Mouse (Mus musculus) brain, embryonic 14.5 days (tissue): ENCODE data around the gene Prima1. TPM values are rescaled to one million over a fixed set of nuclear protein-coding genes. Genes with fewer than 3 reads are reported as not detected.

ENCODE experiments used
- DNase-seq: peaks from one replicate; pipeline ENCODE4 v3.0.0-alpha.2; 2011; ENCODE audit warnings: low read depth
- CTCF ChIP-seq: fragments of 200-500 bp; IDR thresholded peaks from 2 replicates; pipeline ENCODE4 v1.5.1; 2012; ENCODE audit warnings: inconsistent platforms, mild to moderate bottlenecking, moderate library complexity, borderline replicate concordance; ENCODE audit not compliant: insufficient read depth, insufficient read length; ENCODE audit errors: extremely low read depth
- POLR2A ChIP-seq: fragments of 200-500 bp; IDR thresholded peaks from 2 replicates; pipeline ENCODE4 v1.6.1; 2012; ENCODE audit warnings: mild to moderate bottlenecking, inconsistent platforms, borderline replicate concordance; ENCODE audit not compliant: poor library complexity, insufficient read depth, insufficient read length, severe bottlenecking; ENCODE audit errors: extremely low read depth
- polyA plus RNA-seq: library from polyadenylated mRNA; depleted of rRNA; stranded (reverse); fragments of >200 nt; gene quantifications from 2 replicates; pipeline ENCODE4 v1.2.3, GENCODE M21; 2012; rRNA removed

Gene Prima1
- polyA plus RNA-seq, result 2.3 and 2.6 TPM in 2 replicates

GRCm38 (mm10) chr12:103242083-103242581 is at the start of gene Prima1:
Gene Prima1 (minus strand): TSS chr12:103242150.
- TF ChIP-seq POLR2A (no peak), CTCF (no peak)
- peak; percentile 85 for DNase-seq

- TF ChIP-seq POLR2A (no peak), CTCF (no peak)
Measured at GRCm38 (mm10) chr12:103287276-103287675, 45.3 kb upstream of the Prima1 start.

GRCm38 (mm10) chr12:103283411-103283810 is 41.5 kb upstream of the Prima1 start:
- no peak for TF ChIP-seq CTCF
- no peak for TF ChIP-seq POLR2A
- no peak for DNase-seq

More at GRCm38 (mm10) chr12:103287276-103287675, 45.3 kb upstream of the Prima1 start:
- peak; percentile 34 for DNase-seq

DNA sequence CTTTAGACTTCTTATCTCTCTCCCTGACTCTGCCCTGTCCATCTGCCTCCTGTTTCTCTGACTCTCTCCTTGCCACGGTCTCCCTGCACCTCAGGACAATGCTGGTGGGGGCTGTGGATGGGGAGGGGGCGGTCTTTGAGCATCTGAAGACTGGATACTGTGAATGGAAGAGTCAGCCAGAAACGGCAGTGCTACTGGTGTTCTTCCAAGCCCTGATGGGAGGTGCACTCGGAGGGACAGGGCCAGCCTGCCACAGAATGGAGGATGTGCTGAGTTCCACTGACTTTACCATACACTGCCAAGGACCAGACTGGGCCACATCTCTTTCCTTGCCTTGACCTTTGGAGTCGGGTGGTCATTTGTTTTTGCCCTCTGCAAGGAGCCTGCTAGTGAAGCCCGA is 41.0 kb upstream of the Prima1 start:
- TF ChIP-seq POLR2A, result no peak
- no peak for TF ChIP-seq CTCF
- no peak for DNase-seq

DNA sequence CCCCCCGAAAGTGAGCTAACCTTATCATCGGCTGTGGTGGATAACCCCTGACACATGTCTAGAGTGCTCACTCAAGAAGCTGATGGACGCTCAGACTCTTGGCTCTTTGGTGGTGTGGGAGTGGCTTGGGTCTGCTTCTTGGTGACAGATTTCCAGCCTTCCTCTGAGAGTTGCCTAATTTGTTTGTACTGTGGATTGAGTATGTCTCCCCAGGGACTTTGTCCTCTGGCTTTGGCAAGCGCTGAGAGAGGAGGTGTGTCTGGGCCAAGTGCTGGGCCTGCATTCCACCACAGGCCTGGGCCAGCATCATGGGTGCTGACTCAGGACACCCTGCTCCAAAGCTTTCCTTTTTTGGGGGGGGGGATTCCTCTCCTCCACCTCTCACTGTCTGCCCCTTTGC is 40.0 kb upstream of the Prima1 start:
- TF ChIP-seq POLR2A, result no peak
- no peak for TF ChIP-seq CTCF
- no peak for DNase-seq

DNA sequence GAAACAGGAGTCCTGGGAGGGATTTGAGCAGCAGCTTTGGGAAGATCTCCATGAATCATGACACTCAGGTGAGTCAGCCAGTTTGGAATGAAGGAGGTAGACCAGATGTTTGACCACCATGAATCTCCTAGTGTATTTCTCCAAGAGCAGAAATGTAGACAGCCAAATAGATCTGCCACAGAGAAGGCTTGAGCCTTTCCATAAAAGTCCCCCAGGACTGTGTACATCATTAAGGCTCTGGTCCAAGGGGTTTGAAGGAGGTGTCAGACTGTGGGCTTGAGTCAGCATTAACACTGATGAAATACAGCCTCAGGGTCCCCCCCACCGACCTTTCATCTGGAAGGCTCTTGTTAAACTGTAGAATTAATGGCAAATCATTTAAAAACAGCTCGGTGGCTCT is 39.5 kb upstream of the Prima1 start:
- TF ChIP-seq CTCF (no peak), POLR2A (no peak)

GRCm38 (mm10) chr12:103276422-103276821 is 34.5 kb upstream of the Prima1 start:
- no peak for DNase-seq
- TF ChIP-seq POLR2A, result no peak
- TF ChIP-seq CTCF, result no peak

More for the DNA sequence above, 39.5 kb upstream of the Prima1 start:
- no peak for DNase-seq

DNA sequence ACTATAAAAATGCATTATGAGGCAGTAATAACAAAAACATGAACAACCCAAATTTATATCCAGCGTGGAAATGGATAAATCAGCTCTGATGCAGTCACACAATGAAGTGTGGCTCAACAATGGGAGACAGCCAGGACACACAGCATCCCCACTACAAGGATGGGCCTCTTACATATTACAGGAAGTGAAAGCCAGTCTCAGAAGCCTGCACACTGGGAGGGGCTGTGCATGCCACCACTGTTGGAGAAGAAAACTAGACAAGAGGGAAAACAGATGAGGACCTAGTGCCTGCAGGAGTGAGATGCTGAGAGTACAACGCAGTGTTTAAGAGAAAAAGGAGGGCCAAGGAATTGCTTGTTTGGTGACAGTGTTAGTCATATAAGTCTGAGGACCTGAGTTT is 31.8 kb upstream of the Prima1 start:
- no peak for TF ChIP-seq CTCF
- DNase-seq, result no peak

GRCm38 (mm10) chr12:103273051-103273450 is 31.1 kb upstream of the Prima1 start:
- TF ChIP-seq POLR2A, result no peak
- TF ChIP-seq CTCF, result no peak
- no peak for DNase-seq

DNA sequence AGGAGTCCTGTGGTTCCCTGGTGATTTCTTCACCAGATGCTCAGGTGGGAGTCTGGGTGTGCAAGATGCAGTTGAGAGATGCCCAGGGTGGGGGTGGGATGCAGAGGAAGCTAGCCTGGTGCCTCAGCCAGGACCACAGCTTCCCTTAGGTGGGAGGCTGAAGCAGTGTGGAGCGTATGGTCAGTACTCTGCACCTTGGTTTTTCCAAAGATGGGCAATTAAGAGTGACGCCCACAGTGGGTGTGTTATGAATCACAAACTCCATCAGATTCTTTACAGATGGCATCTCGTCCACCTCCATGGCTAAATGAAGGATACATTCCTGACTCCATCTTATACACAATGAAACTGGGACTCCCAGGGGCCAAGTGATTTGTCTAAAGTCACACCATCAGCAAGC is 30.2 kb upstream of the Prima1 start:
- no peak for DNase-seq
- TF ChIP-seq POLR2A (no peak), CTCF (no peak)

DNA sequence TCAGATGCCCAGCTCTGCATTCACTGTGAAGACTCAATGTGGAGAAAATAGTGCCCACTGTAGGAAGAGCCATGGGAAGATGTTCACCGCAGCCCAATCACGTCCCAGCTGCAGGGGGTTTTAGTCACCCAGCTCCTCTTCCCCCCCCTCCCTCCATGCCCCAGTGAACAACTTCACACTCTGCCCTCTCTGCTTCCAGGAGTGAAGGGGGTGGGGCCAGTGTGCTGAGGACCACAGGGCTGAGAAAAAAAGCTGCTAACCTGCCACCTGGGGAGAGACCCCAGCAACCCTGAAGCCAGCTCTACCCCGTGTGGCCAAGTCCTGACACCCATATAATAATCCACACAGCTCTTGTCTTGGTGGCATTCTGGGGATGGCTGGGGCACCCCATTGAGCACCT is 24.7 kb upstream of the Prima1 start:
- TF ChIP-seq POLR2A (no peak), CTCF (no peak)
- DNase-seq, result no peak

DNA sequence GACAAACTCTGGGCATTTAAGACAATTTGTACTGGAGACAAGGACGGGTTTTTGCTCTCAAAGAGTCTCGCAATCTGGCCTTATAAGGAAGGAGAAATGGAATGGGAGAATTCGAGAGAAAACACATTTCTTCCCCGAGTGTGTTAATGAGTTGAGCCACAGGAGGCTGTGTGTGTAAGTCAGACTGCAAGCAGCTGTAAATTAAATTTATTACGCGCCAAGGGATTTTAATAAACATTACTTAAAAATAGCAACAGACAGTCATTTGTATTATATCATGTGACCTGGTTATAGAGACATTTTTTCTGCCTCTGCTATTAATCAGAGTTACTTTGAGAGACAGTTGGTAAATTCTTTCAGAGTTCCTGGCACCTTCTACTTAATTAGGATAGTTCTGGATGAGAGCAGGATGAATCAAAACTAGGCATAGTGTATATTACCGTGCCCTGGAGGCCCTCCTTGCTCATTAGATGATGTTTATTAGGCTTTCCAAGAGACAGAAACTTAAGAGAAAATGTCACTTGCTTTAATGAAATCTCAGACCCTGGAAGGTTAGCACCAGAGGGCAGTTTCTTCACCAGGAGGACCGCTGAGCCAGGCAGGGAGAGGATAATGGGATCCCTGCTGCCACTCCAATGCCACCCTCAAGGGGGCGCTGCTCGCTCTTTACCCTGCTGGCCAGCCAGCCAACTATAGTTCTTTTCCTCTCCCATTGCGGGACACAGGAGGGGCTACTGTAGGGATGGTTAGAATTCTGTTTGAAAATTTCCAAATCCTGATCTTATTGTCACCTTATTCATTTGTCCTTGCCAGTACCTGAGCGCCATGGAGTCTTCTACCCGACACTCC is 20.3 kb upstream of the Prima1 start:
- no peak for TF ChIP-seq POLR2A
- TF ChIP-seq CTCF, result peak; percentile 48; the same call in 1 of the 2 replicates
- peak; percentile 39 for DNase-seq
